Mouse (Mus musculus) lung, postnatal 0 days (tissue): ENCODE measurements around the gene Gmnn.

Experiments used
- CTCF ChIP-seq: IDR thresholded peaks from 2 replicates; pipeline ENCODE4 v1.5.1; 2016; ENCODE audit warnings: antibody characterized with exemption, mild to moderate bottlenecking
- EP300 ChIP-seq: IDR thresholded peaks from 2 replicates; pipeline ENCODE4 v1.6.1; 2016; ENCODE audit warnings: antibody characterized with exemption, mild to moderate bottlenecking, control low read depth

DNA sequence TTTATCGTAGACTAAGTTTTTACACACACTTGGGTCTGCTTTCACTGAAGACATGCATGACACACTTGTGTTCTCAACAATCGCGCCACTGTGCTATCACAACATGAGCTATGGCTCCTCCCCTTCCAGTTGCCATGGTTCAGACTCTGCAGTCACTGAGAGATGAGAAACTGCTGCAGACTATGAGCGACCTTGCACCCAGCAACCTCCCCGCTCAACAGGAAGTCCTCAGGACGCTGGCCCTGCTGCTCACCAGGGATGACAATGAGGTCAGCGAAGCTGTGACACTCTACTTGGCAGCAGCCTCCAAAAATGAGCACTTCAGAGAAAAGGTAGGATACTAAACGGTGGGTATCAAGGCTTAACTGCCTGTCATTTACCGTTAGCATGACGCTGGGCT, 40.2 kb downstream of the Gmnn start:
- TF ChIP-seq CTCF: no peak
- no peak for TF ChIP-seq EP300
